Mouse (Mus musculus) limb, embryonic 10.5 days (tissue): ENCODE results near the gene Ints2. TPM values are rescaled to one million over a fixed set of nuclear protein-coding genes. Genes with fewer than 3 reads are reported as not detected.

Experiments
- polyA plus RNA-seq: library from polyadenylated mRNA; unstranded; fragments of >200 nt; fragmentation: Nextera tagmentation; extraction: Ambion mirVana; gene quantifications from 2 replicates; pipeline ENCODE4 v1.2.1, GENCODE M21; 2016

The Ints2 gene
- polyA plus RNA-seq, 1 experiment from 2014 or later = 60.6 TPM

Other genes starting within 250 kb of the Ints2 start
- 11.4 and 12.6 TPM in 2 replicates for gene Brip1, start 56.4 kb downstream of the Ints2 start, polyA plus RNA-seq
- 6.6 and 8.8 TPM in 2 replicates for gene Med13, start 100.0 kb upstream of the Ints2 start, polyA plus RNA-seq
- gene Rnft1, start 227.1 kb upstream of the Ints2 start, polyA plus RNA-seq = 24.2 and 29.7 TPM in 2 replicates